Mouse (Mus musculus) erythroblast, embryonic 14.5 days (primary cell): Measurements from ENCODE around the gene 9530077C05Rik.

Source experiments
- GATA1 ChIP-seq: IDR thresholded peaks from 2 replicates; pipeline ENCODE4 v1.6.1; 2012; ENCODE audit warnings: low read length, inconsistent platforms, mixed read lengths
- TAL1 ChIP-seq: IDR thresholded peaks from 3 replicates; pipeline ENCODE4 v1.6.1; 2012; ENCODE audit warnings: low read length, inconsistent platforms, mixed read lengths

DNA sequence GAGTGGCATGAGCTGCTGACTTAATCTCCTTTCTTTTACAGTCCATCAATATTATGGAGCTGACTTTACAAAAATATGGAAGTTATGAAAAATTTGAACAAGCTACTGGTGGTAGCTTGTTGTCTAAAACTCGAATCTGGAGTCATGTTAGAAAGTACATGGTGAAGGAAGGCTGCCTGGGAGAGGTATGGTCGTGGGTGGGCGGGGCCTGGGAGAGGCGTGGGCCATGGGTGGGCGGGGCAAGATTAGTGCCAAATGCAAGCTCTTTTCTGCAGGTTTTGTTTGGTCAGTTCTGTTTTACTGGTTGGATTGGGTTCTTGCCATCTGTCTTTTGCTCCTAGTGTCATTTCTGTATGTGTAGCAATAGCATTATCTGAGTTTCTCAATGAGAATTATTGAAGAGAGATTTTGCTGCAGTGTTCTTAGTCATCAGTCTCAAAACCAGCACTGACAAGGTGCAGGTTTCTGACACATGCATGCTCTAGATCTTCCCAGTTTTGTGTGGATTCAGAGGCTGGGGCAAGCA is 19.1 kb downstream of the 9530077C05Rik start:
- TF ChIP-seq GATA1 = no peak
- no peak for TF ChIP-seq TAL1
